Mouse (Mus musculus) lung, embryonic 16.5 days (tissue): ENCODE measurements around the gene Cryl1. TPM values are rescaled to one million over a fixed set of nuclear protein-coding genes. Genes with fewer than 3 reads are reported as not detected.
A peak's percentile ranks its signal among the peaks of the same experiment; 100 is the strongest.

Experiments
- ATAC-seq: fragments of 200-750 bp; cut with Nextera tagmentation; 2 replicates; pipeline ENCODE4 v1.8.0; 2017; ENCODE audit warnings: low read depth, mild to moderate bottlenecking, moderate library complexity
- H3K27ac ChIP-seq: fragments of 300-500 bp; sonication (generic); 2 replicates; pipeline ENCODE4 v1.5.1; 2014; ENCODE audit warnings: mild to moderate bottlenecking, control low read depth, low read length
- H3K27me3 ChIP-seq: fragments of 300-500 bp; sonication (generic); 2 replicates; pipeline ENCODE4 v1.6.1; 2014; ENCODE audit warnings: low read depth, low read length, mixed read lengths; ENCODE audit not compliant: control insufficient read depth, insufficient read depth
- H3K36me3 ChIP-seq: fragments of 300-500 bp; sonication (generic); 2 replicates; pipeline ENCODE4 v1.6.1; 2014; ENCODE audit warnings: low read length; ENCODE audit not compliant: control insufficient read depth, insufficient read depth
- H3K4me1 ChIP-seq: fragments of 300-500 bp; sonication (generic); replicated peaks from 2 replicates; pipeline ENCODE4 v1.6.1; 2014; ENCODE audit warnings: low read length, mixed read lengths; ENCODE audit not compliant: control insufficient read depth, insufficient read depth
- H3K4me2 ChIP-seq: fragments of 300-500 bp; sonication (generic); 2 replicates; pipeline ENCODE4 v1.6.1; 2014; ENCODE audit warnings: low read depth, low read length, control low read depth
- H3K4me3 ChIP-seq: fragments of 300-500 bp; sonication (generic); 2 replicates; pipeline ENCODE4 v1.5.1; 2014; ENCODE audit warnings: mild to moderate bottlenecking, low read length, control low read depth
- H3K9ac ChIP-seq: fragments of 300-500 bp; sonication (generic); 2 replicates; pipeline ENCODE4 v1.6.1; 2014; ENCODE audit warnings: low read length, control low read depth
- H3K9me3 ChIP-seq: fragments of 300-500 bp; sonication (generic); 2 replicates; pipeline ENCODE4 v1.6.1; 2016; ENCODE audit warnings: low read length; ENCODE audit not compliant: control insufficient read depth
- WGBS: fragments of 180-500 bp; shearing (Covaris S2); extraction: QIAGEN DNeasy Blood & Tissue Kit; methylation state at CpG from one replicate; pipeline ENCODE4 v1.1.7; 2014; 5-methylcytosine and 5-hydroxymethylcytosine counted together
- polyA plus RNA-seq: library from polyadenylated mRNA; unstranded; fragments of >200 nt; fragmentation: Nextera tagmentation; extraction: Ambion mirVana; gene quantifications from 2 replicates; pipeline ENCODE4 v1.2.1, GENCODE M21; 2015

Cryl1 gene
- polyA plus RNA-seq, 1 experiment from 2014 or later, result 28.0 TPM

GRCm38 (mm10) chr14:57316662-57317600 lies 81.4 kb downstream of the Cryl1 start:
- H3K4me1 ChIP-seq, result peaks cover 8% of the 10 kb centered on the region
- no peaks in the 10 kb centered on the region for H3K9me3 ChIP-seq
- H3K36me3 ChIP-seq, result no peaks in the 10 kb centered on the region
- no peak overlapping the region for H3K4me3 ChIP-seq
- WGBS, result 49% methylated on average over 16 of the region's 16 CpGs
- H3K27me3 ChIP-seq, result no peaks in the 10 kb centered on the region
- no peak overlapping the region for H3K9ac ChIP-seq
- no peak overlapping the region for H3K27ac ChIP-seq
- no peak for ATAC-seq
- no peak overlapping the region for H3K4me2 ChIP-seq

GRCm38 (mm10) chr14:57315976-57316375 lies 82.4 kb downstream of the Cryl1 start:
- no peak overlapping the region for H3K4me3 ChIP-seq
- 51% methylated on average over 3 of the region's 3 CpGs for WGBS
- H3K27me3 ChIP-seq, result no peaks in the 10 kb centered on the region
- no peak overlapping the region for H3K9ac ChIP-seq
- ATAC-seq, result peak; percentile 15; the same call in 1 of the 2 replicates
- no peak overlapping the region for H3K4me2 ChIP-seq
- no peaks in the 10 kb centered on the region for H3K9me3 ChIP-seq
- H3K27ac ChIP-seq, result peak overlapping the region; percentile 32; the same call in 1 of the 2 replicates
- H3K36me3 ChIP-seq, result no peaks in the 10 kb centered on the region
- peaks cover 8% of the 10 kb centered on the region for H3K4me1 ChIP-seq

DNA sequence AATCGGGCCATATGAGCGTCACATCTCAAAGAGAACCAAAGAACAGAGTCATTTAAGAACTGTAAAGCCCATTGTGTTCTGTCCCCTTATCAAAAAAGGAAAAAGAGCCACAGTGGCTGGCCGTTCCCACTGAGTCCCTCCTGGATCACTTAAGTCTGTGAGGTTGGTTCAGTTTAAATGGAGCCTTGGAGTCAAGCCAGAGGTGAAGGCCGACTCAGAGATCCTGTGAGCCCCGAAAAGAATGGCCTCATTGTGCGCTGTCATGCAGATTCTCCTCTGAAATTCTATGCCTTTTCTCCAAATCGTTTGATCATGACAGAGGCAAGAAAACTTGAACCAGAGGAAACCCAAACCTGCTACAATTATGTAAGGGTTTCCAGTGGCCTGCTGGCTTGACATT lies 82.8 kb downstream of the Cryl1 start:
- H3K4me1 ChIP-seq, result peaks cover 8% of the 10 kb centered on the region
- peak overlapping the region; percentile 32; the same call in 1 of the 2 replicates for H3K27ac ChIP-seq
- H3K9ac ChIP-seq, result no peak overlapping the region
- H3K4me3 ChIP-seq, result no peak overlapping the region
- no peak overlapping the region for H3K4me2 ChIP-seq
- no peaks in the 10 kb centered on the region for H3K27me3 ChIP-seq
- H3K36me3 ChIP-seq, result no peaks in the 10 kb centered on the region
- ATAC-seq, result peak; percentile 45; the same call in 1 of the 2 replicates
- no peaks in the 10 kb centered on the region for H3K9me3 ChIP-seq
- WGBS, result 50% methylated on average over 7 of the region's 7 CpGs

- Histone ChIP-seq H3K9ac (no peak overlapping the region), H3K4me1 (no peaks in the 10 kb centered on the region), H3K27me3 (no peaks in the 10 kb centered on the region), H3K4me3 (no peak overlapping the region), H3K36me3 (no peaks in the 10 kb centered on the region), H3K27ac (no peak overlapping the region), H3K4me2 (no peak overlapping the region), H3K9me3 (no peaks in the 10 kb centered on the region)
- WGBS, result 71% methylated on average over 11 of the region's 11 CpGs
- no peak for ATAC-seq
Observed at GRCm38 (mm10) chr14:57301600-57302230, 96.6 kb downstream of the Cryl1 start.

GRCm38 (mm10) chr14:57300530-57300929 lies 97.8 kb downstream of the Cryl1 start:
- H3K4me3 ChIP-seq, result no peak overlapping the region
- peak; percentile 38; the same call in 1 of the 2 replicates for ATAC-seq
- H3K9ac ChIP-seq, result no peak overlapping the region
- H3K4me1 ChIP-seq, result no peaks in the 10 kb centered on the region
- WGBS, result 43% methylated on average over 2 of the region's 2 CpGs
- H3K4me2 ChIP-seq, result no peak overlapping the region
- H3K27me3 ChIP-seq, result no peaks in the 10 kb centered on the region
- H3K36me3 ChIP-seq, result no peaks in the 10 kb centered on the region
- no peaks in the 10 kb centered on the region for H3K9me3 ChIP-seq
- H3K27ac ChIP-seq, result no peak overlapping the region

- WGBS, result 40% methylated on average over 5 of the region's 5 CpGs
- Histone ChIP-seq H3K4me2 (no peak overlapping the region), H3K4me3 (no peak overlapping the region), H3K9me3 (no peaks in the 10 kb centered on the region), H3K4me1 (no peaks in the 10 kb centered on the region), H3K9ac (no peak overlapping the region), H3K27me3 (no peaks in the 10 kb centered on the region), H3K27ac (no peak overlapping the region), H3K36me3 (no peaks in the 10 kb centered on the region)
- no peak for ATAC-seq
Observed at GRCm38 (mm10) chr14:57297672-57298071, 100.7 kb downstream of the Cryl1 start.

DNA sequence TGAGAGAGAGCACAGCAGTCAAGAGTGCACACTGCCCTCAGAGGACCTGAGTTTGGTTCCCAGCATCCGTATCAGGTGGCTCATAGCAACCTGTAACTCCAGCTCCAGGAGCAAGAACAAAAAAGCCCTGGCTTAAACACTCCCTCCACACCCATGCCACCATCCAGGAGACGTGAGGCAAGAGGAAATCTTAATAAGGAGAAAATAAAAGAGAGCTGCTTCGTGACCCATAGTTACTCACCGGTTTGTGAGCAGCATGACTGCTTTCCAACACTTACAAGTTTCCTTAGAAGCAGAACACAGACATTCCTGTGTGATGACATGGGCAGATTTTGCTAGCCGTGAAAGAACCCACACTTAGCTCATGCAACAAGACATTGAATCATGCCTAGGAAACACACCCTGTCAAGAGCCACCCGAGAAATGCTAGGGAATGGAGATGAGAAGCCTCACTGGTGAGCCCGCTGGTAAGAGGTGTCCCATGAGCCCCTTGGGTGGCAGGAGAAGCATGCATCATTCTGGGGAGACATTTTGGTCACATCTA lies 106.9 kb downstream of the Cryl1 start:
- no peak for ATAC-seq
- no peak overlapping the region for H3K4me3 ChIP-seq
- H3K4me1 ChIP-seq, result no peaks in the 10 kb centered on the region
- no peaks in the 10 kb centered on the region for H3K36me3 ChIP-seq
- H3K4me2 ChIP-seq, result no peak overlapping the region
- H3K27ac ChIP-seq, result no peak overlapping the region
- no peaks in the 10 kb centered on the region for H3K9me3 ChIP-seq
- 71% methylated on average over 7 of the region's 7 CpGs for WGBS
- H3K27me3 ChIP-seq, result no peaks in the 10 kb centered on the region
- no peak overlapping the region for H3K9ac ChIP-seq

DNA sequence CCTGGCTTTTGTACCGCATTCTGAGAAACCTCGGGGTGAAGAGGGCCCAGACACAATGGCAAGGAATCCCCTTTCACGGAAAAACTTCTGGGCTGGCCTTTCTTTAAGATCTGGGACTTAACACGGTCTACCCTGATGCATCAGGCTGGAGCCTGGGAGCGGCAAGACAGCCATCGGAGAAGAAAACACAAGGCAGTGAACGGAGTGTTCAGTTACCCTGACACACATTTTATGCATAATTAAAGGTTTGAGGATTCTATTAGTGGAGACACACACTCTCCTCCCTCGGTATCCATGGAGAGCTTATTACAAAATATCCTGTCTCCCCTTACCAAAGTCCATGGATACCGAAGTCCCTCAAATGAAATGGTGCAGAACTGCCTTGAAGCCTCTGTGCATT lies 109.2 kb downstream of the Cryl1 start:
- ATAC-seq, result no peak
- no peaks in the 10 kb centered on the region for H3K36me3 ChIP-seq
- WGBS, result 69% methylated on average over 9 of the region's 9 CpGs
- no peak overlapping the region for H3K4me3 ChIP-seq
- no peak overlapping the region for H3K27ac ChIP-seq
- H3K9me3 ChIP-seq, result no peaks in the 10 kb centered on the region
- H3K27me3 ChIP-seq, result no peaks in the 10 kb centered on the region
- H3K4me2 ChIP-seq, result no peak overlapping the region
- H3K4me1 ChIP-seq, result no peaks in the 10 kb centered on the region
- no peak overlapping the region for H3K9ac ChIP-seq

GRCm38 (mm10) chr14:57283816-57284215 lies 114.5 kb downstream of the Cryl1 start:
- Histone ChIP-seq H3K36me3 (no peaks in the 10 kb centered on the region), H3K4me1 (no peaks in the 10 kb centered on the region), H3K9me3 (no peaks in the 10 kb centered on the region), H3K27ac (no peak overlapping the region), H3K4me3 (no peak overlapping the region), H3K4me2 (no peak overlapping the region), H3K27me3 (no peaks in the 10 kb centered on the region), H3K9ac (no peak overlapping the region)
- WGBS, result 15% methylated on average over 5 of the region's 5 CpGs
- no peak for ATAC-seq
